Mouse (Mus musculus) ES-Bruce4 (cell line): ENCODE measurements around the gene Brip1.

Source experiments
- CTCF ChIP-seq: IDR thresholded peaks from one replicate; pipeline ENCODE4 v1.8.1; 2011; ENCODE audit warnings: low read depth, low read length
- EP300 ChIP-seq: IDR thresholded peaks from 2 replicates; pipeline ENCODE4 v1.6.1; 2011; ENCODE audit warnings: low read depth, low read length; ENCODE audit not compliant: insufficient read depth
- POLR2A ChIP-seq: IDR thresholded peaks from one replicate; pipeline ENCODE4 v1.8.1; 2011; ENCODE audit warnings: low read length; ENCODE audit not compliant: insufficient read depth

DNA sequence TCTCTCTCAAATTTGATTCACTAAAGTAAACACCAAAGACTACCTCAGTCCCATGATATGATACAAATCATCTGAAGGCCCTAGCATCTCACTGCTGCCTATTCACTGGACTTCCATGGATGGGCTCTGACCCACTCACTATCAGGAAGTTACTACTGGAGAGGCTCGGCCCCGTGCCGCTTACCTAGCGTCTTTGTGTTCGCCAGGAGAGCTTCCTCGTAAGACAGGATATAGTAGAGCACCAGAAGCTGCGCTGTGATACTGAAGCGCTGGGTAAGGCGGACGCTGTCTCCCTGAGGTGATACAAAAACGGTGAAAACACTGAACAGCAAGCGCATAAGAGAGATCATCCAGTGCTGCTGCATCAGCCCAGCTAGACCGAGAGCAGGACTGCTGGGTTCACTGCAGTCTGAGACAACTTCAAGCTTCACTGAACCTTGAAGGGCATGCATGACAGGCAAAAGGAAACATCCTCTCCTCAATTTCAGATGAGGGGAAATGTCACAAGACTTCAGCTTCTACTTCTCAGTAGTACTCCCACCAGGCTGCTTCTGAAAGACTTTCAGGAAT is 30.9 kb upstream of the Brip1 start:
- TF ChIP-seq CTCF = no peak
- TF ChIP-seq POLR2A = no peak
- no peak for TF ChIP-seq EP300
